ENCODE assay signal across 30 mouse cellular contexts in genomic region chr6:134364644-134365043, GRCm38 (mm10). TPM values are rescaled to one million over a fixed set of nuclear protein-coding genes. Genes with fewer than 3 reads are reported as not detected.
A peak's percentile ranks its signal among the peaks of the same experiment; 100 is the strongest.
DNase-seq lines count a peak whose midpoint lies in the region; TF ChIP-seq lines count a peak whose summit lies in the region.
"Had no signal": no experiment of that assay in that cellular context is flagged by ENCODE, and none has a peak within 500 bp of the region (broad histone marks: within the 10 kb centered on the region; RNA-seq: fewer than 3 reads in every experiment).

No protein-coding gene starts in this region.

- TF ChIP-seq CTCF in MEL (IDR thresholded peaks at IDR 0.05 in 2 of 3, conservative IDR thresholded peaks at IDR 0.05 in 1 of 3; ENCODE audit: control insufficient read depth in 1 of 3, insufficient read depth in 1 of 3, low read depth in 2 of 3, low read length in 3 of 3, poor library complexity in 1 of 3, severe bottlenecking in 1 of 3): no peak

- H3K9ac ChIP-seq in MEL (ENCODE audit: control insufficient read depth, low read depth, low read length, poor library complexity, severe bottlenecking): no peak overlapping the region
- H3K9ac ChIP-seq: hindbrain, embryonic 14.5 days; kidney, embryonic 15.5 days; limb, embryonic 13.5 days; liver, embryonic 12.5 days; midbrain, embryonic 13.5 days; stomach, embryonic 15.5 days had no signal

- peaks cover 0 to 14% of the 10 kb centered on the region in 2 experiments; a peak in 2 of 4 replicates for H3K36me3 ChIP-seq in MEL (ENCODE audit: control insufficient read depth in 1 of 2, insufficient read depth in 2 of 2, low read length in 2 of 2)
- H3K36me3 ChIP-seq: embryonic facial prominence, embryonic 10.5 days; G1E; kidney, embryonic 15.5 days; limb, embryonic 13.5 days; liver, embryonic 12.5 days; midbrain, embryonic 13.5 days; stomach, embryonic 15.5 days had no signal

- no peak for TF ChIP-seq POLR2A in MEL (IDR thresholded peaks at IDR 0.05; ENCODE audit: control insufficient read depth in 1 of 2, insufficient read depth in 1 of 2, low read depth in 1 of 2, low read length in 2 of 2, poor library complexity in 1 of 2)

- peaks cover 0 to 42% of the 10 kb centered on the region in 2 experiments for H3K4me1 ChIP-seq in MEL (ENCODE audit: control insufficient read depth in 1 of 2, insufficient read depth in 2 of 2, low read length in 2 of 2)
- H3K4me1 ChIP-seq: midbrain, embryonic 13.5 days; stomach, embryonic 15.5 days had no signal

- H3K27me3 ChIP-seq in MEL (ENCODE audit: control insufficient read depth in 1 of 2, insufficient read depth in 2 of 2, low read length in 2 of 2): no peaks in the 10 kb centered on the region
- H3K27me3 ChIP-seq: kidney, embryonic 15.5 days; limb, embryonic 13.5 days; liver, embryonic 12.5 days; midbrain, embryonic 13.5 days; stomach, embryonic 15.5 days had no signal

- peak; percentile 87 for DNase-seq in heart, adult 11 months
- no peak for DNase-seq in heart, postnatal 36 days
- DNase-seq in MEL (ENCODE audit: low read depth, low spot score): no peak
- peak; percentile 82 for DNase-seq in induced T-regulatory cell, adult 2 months (ENCODE audit: low read depth)
- DNase-seq in thymus, postnatal 4 days: peak; percentile 30
- DNase-seq in left cerebral cortex, adult 18-20 months (ENCODE audit: low spot score in 2 of 2): no peak
- no peak for DNase-seq in ovary, postnatal 10 days (ENCODE audit: low spot score)
- DNase-seq: adrenal gland, postnatal 25 days; cerebellum, adult 9-11 months; gastrocnemius, postnatal 25 days; kidney, postnatal 36 days; layer of hippocampus, postnatal 36 days; lung, adult 18-20 months; lung, postnatal 10 days; right cerebral cortex, postnatal 25 days had no signal

- intact Hi-C loops in heart, postnatal 36 days (cut with DNase I): loop anchor here (5.0 kb wide), 3 partner anchors 107 to 327 kb away; partner anchors contain the start of gene Etv6

- no peak overlapping the region for H3K27ac ChIP-seq in MEL (ENCODE audit: control insufficient read depth, low read depth, low read length)
- H3K27ac ChIP-seq: embryonic facial prominence, embryonic 10.5 days; hindbrain, embryonic 14.5 days; kidney, embryonic 15.5 days; limb, embryonic 13.5 days; liver, embryonic 12.5 days; midbrain, embryonic 13.5 days; stomach, embryonic 15.5 days had no signal

- TF ChIP-seq RAD21 in MEL (IDR thresholded peaks at IDR 0.05; ENCODE audit: low read depth, low read length): no peak

- H3K4me3 ChIP-seq in MEL (ENCODE audit: control insufficient read depth in 1 of 2, insufficient read depth in 1 of 2, low read depth in 2 of 2, low read length in 2 of 2): no peak overlapping the region
- H3K4me3 ChIP-seq: embryonic facial prominence, embryonic 10.5 days; kidney, embryonic 15.5 days; limb, embryonic 13.5 days; liver, embryonic 12.5 days; midbrain, embryonic 13.5 days; stomach, embryonic 15.5 days had no signal

- no peaks in the 10 kb centered on the region for H3K9me3 ChIP-seq in MEL (replicated peaks; ENCODE audit: insufficient read depth, low read length)
- H3K9me3 ChIP-seq: embryonic facial prominence, embryonic 10.5 days; G1E; kidney, embryonic 15.5 days; limb, embryonic 13.5 days; liver, embryonic 12.5 days; midbrain, embryonic 13.5 days; stomach, embryonic 15.5 days had no signal

- H3K79me2 ChIP-seq in MEL (ENCODE audit: control insufficient read depth, insufficient read depth, low read length, poor library complexity): no peaks in the 10 kb centered on the region

- TF ChIP-seq EP300 in MEL (IDR thresholded peaks at IDR 0.05; ENCODE audit: low read depth in 1 of 2, low read length in 2 of 2): peak in 1 of 2 experiments; percentile 29; a peak in 2 of 4 replicates

TF ChIP-seq in MEL, 35 proteins besides CTCF, POLR2A, EP300 and RAD21:
- TF ChIP-seq BHLHE40 (IDR thresholded peaks at IDR 0.05; ENCODE audit: borderline replicate concordance, low read depth, low read length): no peak
- 0 out of 2 replicates have a peak, but pooled peaks have one; percentile 6 for TF ChIP-seq GATA1 (IDR thresholded peaks at IDR 0.05; ENCODE audit: low read depth, low read length)
- no peak for TF ChIP-seq TAL1 (IDR thresholded peaks at IDR 0.05; ENCODE audit: low read length)
- no peak for TF ChIP-seq MYB (IDR thresholded peaks at IDR 0.05; ENCODE audit: low read depth, low read length)
- no peak for TF ChIP-seq SMC3 (IDR thresholded peaks at IDR 0.05; ENCODE audit: low read depth, low read length)
- TF ChIP-seq JUND (IDR thresholded peaks at IDR 0.05; ENCODE audit: low read depth, low read length): no peak
- 0 out of 2 replicates have a peak, but pooled peaks have one; percentile 27 for TF ChIP-seq RCOR1 (IDR thresholded peaks at IDR 0.05; ENCODE audit: low read depth, low read length)
- no peak for TF ChIP-seq TBP (IDR thresholded peaks at IDR 0.05; ENCODE audit: low read depth, low read length)
- TF ChIP-seq USF1 (IDR thresholded peaks at IDR 0.05; ENCODE audit: low read depth, low read length): no peak
- no peak for TF ChIP-seq NRF1 (IDR thresholded peaks at IDR 0.05; ENCODE audit: insufficient read depth, low read depth, low read length, poor library complexity, severe bottlenecking)
- TF ChIP-seq MEF2A (IDR thresholded peaks at IDR 0.05; ENCODE audit: extremely low read depth, insufficient replicate concordance, low read depth, low read length, poor library complexity, severe bottlenecking): no peak
- no peak for TF ChIP-seq ZC3H11A (IDR thresholded peaks at IDR 0.05; ENCODE audit: low read depth, low read length)
- TF ChIP-seq MXI1 (IDR thresholded peaks at IDR 0.05; ENCODE audit: low read depth, low read length): no peak
- no peak for TF ChIP-seq ZNF384 (IDR thresholded peaks at IDR 0.05; ENCODE audit: low read depth, low read length)
- TF ChIP-seq POLR2AphosphoS5 (IDR thresholded peaks at IDR 0.05; ENCODE audit: borderline replicate concordance, low read depth, low read length): no peak
- TF ChIP-seq NELFE (IDR thresholded peaks at IDR 0.05; ENCODE audit: low read depth, low read length): no peak
- TF ChIP-seq MAFK (IDR thresholded peaks at IDR 0.05; ENCODE audit: borderline replicate concordance, low read depth, low read length): no peak

RNA-seq across cellular contexts. Expression of gene Bcl2l14, which starts 31.5 kb away (rescaled TPM):
- total RNA-seq in heart, postnatal 36 days (2021): not detected
- total RNA-seq in MEL (2012; rRNA removed): 0.65 and 1.0 TPM in 2 replicates
- polyA plus RNA-seq in MEL (2012; ENCODE audit: insufficient read depth in 1 of 2, insufficient read length in 2 of 2, low read depth in 1 of 2, low replicate concordance in 2 of 2, missing spikeins in 1 of 2): 1 to 10 TPM in 1 of 2 experiments, not detected in 1; 1.4 TPM
- not detected for total RNA-seq in left cerebral cortex, adult 18-20 months (2021)
- total RNA-seq: gastrocnemius, postnatal 25 days; heart, adult 8-10 months; heart, postnatal 25 days; layer of hippocampus, adult 8-10 months; layer of hippocampus, postnatal 36 days; left cerebral cortex, postnatal 14 days had no signal
- polyA plus RNA-seq: brain, embryonic 14.5 days; cortical plate, adult 2 months; G1E; midbrain, embryonic 13.5 days; neural tube, embryonic 11.5 days had no signal

Comparison
In these comparisons a context has a peak if more than half of its experiments do, and no peak if none do; other contexts are left out.
1. DNase-seq: peak in heart, adult 11 months (single experiment), induced T-regulatory cell, adult 2 months (single experiment) and thymus, postnatal 4 days (single experiment); none in heart, postnatal 36 days (0 of 2), MEL (single experiment), left cerebral cortex, adult 18-20 months (0 of 2) and ovary, postnatal 10 days (single experiment).